Mouse (Mus musculus) MEL (cell line): ENCODE data around the gene Kdelc1.

Experiments used
- CTCF ChIP-seq, 3 experiments: IDR thresholded peaks in 2 of 3; conservative IDR thresholded peaks in 1 of 3; 2 replicates each; pipeline ENCODE4 v1.5.1; 2011 to 2012; ENCODE audit warnings: low read length in 3 of 3, low read depth in 2 of 3, mild to moderate bottlenecking in 2 of 3, improper control_type of control experiment in 1 of 3, inconsistent platforms in 1 of 3, mixed read lengths in 1 of 3, moderate library complexity in 1 of 3; ENCODE audit not compliant: control insufficient read depth in 1 of 3, insufficient read depth in 1 of 3, poor library complexity in 1 of 3, severe bottlenecking in 1 of 3
- EP300 ChIP-seq, 2 experiments: IDR thresholded peaks; 2 replicates each; pipeline ENCODE4 v1.6.1; 2011; ENCODE audit warnings: improper control_type of control experiment in 2 of 2, low read length in 2 of 2, low read depth in 1 of 2, mild to moderate bottlenecking in 1 of 2
- MAX ChIP-seq: IDR thresholded peaks from 2 replicates; pipeline ENCODE4 v1.6.1; 2011; ENCODE audit warnings: low read length, improper control_type of control experiment
- NELFE ChIP-seq: IDR thresholded peaks from 2 replicates; pipeline ENCODE4 v1.6.1; 2011; ENCODE audit warnings: low read depth, low read length, improper control_type of control experiment
- POLR2A ChIP-seq, 2 experiments: IDR thresholded peaks; 2 replicates each; pipeline ENCODE4 v1.6.1; 2011 to 2012; ENCODE audit warnings: low read length in 2 of 2, mild to moderate bottlenecking in 2 of 2, control low read depth in 1 of 2, improper control_type of control experiment in 1 of 2, low read depth in 1 of 2, moderate library complexity in 1 of 2; ENCODE audit not compliant: control insufficient read depth in 1 of 2, insufficient read depth in 1 of 2, poor library complexity in 1 of 2
- POLR2AphosphoS5 ChIP-seq: IDR thresholded peaks from 2 replicates; pipeline ENCODE4 v1.6.1; 2012; ENCODE audit warnings: low read depth, borderline replicate concordance, mild to moderate bottlenecking, inconsistent platforms, low read length, moderate library complexity, mixed read lengths
- TAL1 ChIP-seq: IDR thresholded peaks from 2 replicates; pipeline ENCODE4 v1.6.1; 2012; ENCODE audit warnings: mild to moderate bottlenecking, inconsistent platforms, low read length, moderate library complexity, mixed read lengths
- USF1 ChIP-seq: IDR thresholded peaks from 2 replicates; pipeline ENCODE4 v1.6.1; 2014; ENCODE audit warnings: low read depth, mild to moderate bottlenecking, inconsistent platforms, low read length, improper control_type of control experiment, moderate library complexity

- TF ChIP-seq POLR2A (IDR thresholded peaks at IDR 0.05; ENCODE audit: control insufficient read depth in 1 of 2, insufficient read depth in 1 of 2, low read depth in 1 of 2, low read length in 2 of 2, poor library complexity in 1 of 2) (no peak), NELFE (no peak), EP300 (IDR thresholded peaks at IDR 0.05; ENCODE audit: low read depth in 1 of 2, low read length in 2 of 2) (no peak), MAX (no peak), CTCF (IDR thresholded peaks at IDR 0.05 in 2 of 3, conservative IDR thresholded peaks at IDR 0.05 in 1 of 3; ENCODE audit: control insufficient read depth in 1 of 3, insufficient read depth in 1 of 3, low read depth in 2 of 3, low read length in 3 of 3, poor library complexity in 1 of 3, severe bottlenecking in 1 of 3) (no peak), TAL1 (no peak), POLR2AphosphoS5 (no peak), USF1 (no peak)
These were observed 43.8 kb upstream of the Kdelc1 start for GRCm38 (mm10) chr1:44162389-44162788.
